Mouse (Mus musculus) stomach, postnatal 0 days (tissue): Measurements from ENCODE around the gene Tpte.

Experiments used
- CTCF ChIP-seq: IDR thresholded peaks from 2 replicates; pipeline ENCODE4 v1.5.1; 2016; ENCODE audit warnings: antibody characterized with exemption, low read depth, mild to moderate bottlenecking, moderate library complexity
- EP300 ChIP-seq: optimal IDR thresholded peaks from 2 replicates; pipeline ENCODE3; 2016; ENCODE audit warnings: antibody characterized with exemption

DNA sequence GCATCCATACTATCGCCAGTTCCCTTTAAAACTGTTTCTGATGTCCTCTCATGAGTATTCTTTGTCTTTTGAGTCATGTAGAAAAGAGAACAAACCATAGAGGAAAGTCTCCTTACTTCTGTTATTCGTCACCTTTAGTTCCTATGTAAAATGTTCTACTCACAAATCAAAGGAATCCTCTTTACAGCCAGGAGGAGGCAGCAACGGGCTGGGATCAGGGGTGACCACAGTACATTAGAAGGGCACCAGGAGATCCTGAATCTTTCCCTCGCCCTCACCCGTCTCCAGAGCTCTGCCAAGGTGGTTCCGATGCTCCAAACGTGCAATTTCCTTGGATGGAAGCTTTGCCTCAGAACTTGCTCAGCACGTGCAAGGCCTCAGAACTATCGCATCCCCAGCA, 28.2 kb downstream of the Tpte start:
- TF ChIP-seq CTCF (peak; percentile 50), EP300 (no peak)
